In the genomic region with DNA sequence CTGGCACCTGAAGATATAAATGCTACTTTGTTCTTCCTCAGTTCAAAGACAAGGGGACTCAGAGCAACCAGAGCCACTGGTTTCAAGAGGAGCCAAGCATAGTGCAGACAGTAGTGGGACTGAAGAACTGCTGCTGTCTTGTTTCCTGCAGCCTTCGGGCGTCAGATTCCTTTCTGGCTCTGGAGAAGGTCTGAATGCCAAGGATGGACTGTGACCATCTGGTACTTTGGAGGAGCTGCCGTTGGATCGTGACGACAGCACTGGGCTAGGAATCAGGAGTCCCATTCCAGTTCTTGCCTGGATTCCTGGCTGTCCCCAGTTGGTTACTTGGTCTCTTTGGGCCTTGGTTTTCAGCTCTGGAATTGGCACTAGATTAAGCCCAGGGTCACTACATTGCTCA, we compare ENCODE assay signal across 8 mouse cellular contexts. TPM values are rescaled to one million over a fixed set of nuclear protein-coding genes. Genes with fewer than 3 reads are reported as not detected.
DNase-seq lines count a peak whose midpoint lies in the region; ATAC-seq and TF ChIP-seq lines count a peak whose summit lies in the region.
"Had no signal": no experiment of that assay in that cellular context is flagged by ENCODE, and none has a peak within 500 bp of the region (broad histone marks: within the 10 kb centered on the region; RNA-seq: fewer than 3 reads in every experiment).

No protein-coding gene starts in this region.

- H3K27ac ChIP-seq in layer of hippocampus, adult 2 months: no peak overlapping the region
- H3K27ac ChIP-seq in heart, embryonic 14.5 days (replicated peaks in 1 of 2; ENCODE audit: control insufficient read depth in 1 of 2, insufficient read depth in 1 of 2, low read depth in 2 of 2, low read length in 2 of 2): peak overlapping the region; percentile 1 to 50; a peak in 1 of 4 replicates
- no peak overlapping the region for H3K27ac ChIP-seq in midbrain, embryonic 15.5 days
- H3K27ac ChIP-seq: limb, embryonic 12.5 days had no signal

- no peak for ATAC-seq in heart, embryonic 14.5 days (ENCODE audit: insufficient number of reproducible peaks, insufficient read depth, low FRiP score, low read depth)
- no peak for ATAC-seq in midbrain, embryonic 15.5 days (replicated peaks)

- no peak overlapping the region for H3K9ac ChIP-seq in heart, embryonic 14.5 days (ENCODE audit: low read length)
- no peak overlapping the region for H3K9ac ChIP-seq in midbrain, embryonic 15.5 days
- H3K9ac ChIP-seq: limb, embryonic 12.5 days had no signal

- no peaks in the 10 kb centered on the region for H3K27me3 ChIP-seq in heart, embryonic 14.5 days (ENCODE audit: control insufficient read depth, insufficient read depth, low read length)
- no peaks in the 10 kb centered on the region for H3K27me3 ChIP-seq in midbrain, embryonic 15.5 days (replicated peaks)
- H3K27me3 ChIP-seq: limb, embryonic 12.5 days had no signal

- peak; percentile 23 for DNase-seq in layer of hippocampus, adult 2 months (ENCODE audit: low spot score in 2 of 2)
- DNase-seq in layer of hippocampus, adult 9-10 months (ENCODE audit: low spot score): no peak
- DNase-seq in cerebellum, adult 9-10 months: peak; percentile 98
- peak; percentile 59 for DNase-seq in lung, postnatal 25 days (ENCODE audit: low spot score)
- DNase-seq in thymus, postnatal 36 days: no peak

- no peak overlapping the region for H3K4me2 ChIP-seq in heart, embryonic 14.5 days (ENCODE audit: low read length)
- no peak overlapping the region for H3K4me2 ChIP-seq in midbrain, embryonic 15.5 days
- H3K4me2 ChIP-seq: limb, embryonic 12.5 days had no signal

- peaks cover 2 to 14% of the 10 kb centered on the region in 2 experiments; a peak in 3 of 4 replicates for H3K4me1 ChIP-seq in heart, embryonic 14.5 days (ENCODE audit: control insufficient read depth in 2 of 2, insufficient read depth in 2 of 2, low read length in 2 of 2)
- H3K4me1 ChIP-seq in midbrain, embryonic 15.5 days: no peaks in the 10 kb centered on the region
- H3K4me1 ChIP-seq: limb, embryonic 12.5 days had no signal

- H3K9me3 ChIP-seq in heart, embryonic 14.5 days (ENCODE audit: control insufficient read depth, low read length): no peaks in the 10 kb centered on the region
- H3K9me3 ChIP-seq in midbrain, embryonic 15.5 days: no peaks in the 10 kb centered on the region
- H3K9me3 ChIP-seq: limb, embryonic 12.5 days had no signal

- no peaks in the 10 kb centered on the region for H3K36me3 ChIP-seq in heart, embryonic 14.5 days (ENCODE audit: control insufficient read depth, insufficient read depth, low read length)
- no peaks in the 10 kb centered on the region for H3K36me3 ChIP-seq in midbrain, embryonic 15.5 days (replicated peaks)
- H3K36me3 ChIP-seq: limb, embryonic 12.5 days had no signal

- no peak for TF ChIP-seq CTCF in layer of hippocampus, adult 2 months (conservative IDR thresholded peaks at IDR 0.05)

- H3K4me3 ChIP-seq in layer of hippocampus, adult 2 months: no peak overlapping the region
- no peak overlapping the region for H3K4me3 ChIP-seq in heart, embryonic 14.5 days (ENCODE audit: control insufficient read depth in 1 of 2, insufficient read depth in 1 of 2, low read depth in 1 of 2, low read length in 2 of 2)
- no peak overlapping the region for H3K4me3 ChIP-seq in midbrain, embryonic 15.5 days
- H3K4me3 ChIP-seq: limb, embryonic 12.5 days had no signal

- WGBS in heart, embryonic 14.5 days: 19% methylated on average over 5 of the region's 5 CpGs
- WGBS in midbrain, embryonic 15.5 days: 82% methylated on average over 5 of the region's 5 CpGs

RNA-seq across cellular contexts. Expression of gene Usp47, which starts 11.2 kb away (rescaled TPM):
- 10 to 100 TPM; 65.3 to 66.9 TPM for total RNA-seq in layer of hippocampus, adult 2 months (2021)
- 77.7 and 79.5 TPM in 2 replicates for polyA plus RNA-seq in heart, embryonic 14.5 days (2014; fragmentation: Nextera tagmentation; extraction: Ambion mirVana)
- polyA plus RNA-seq in midbrain, embryonic 15.5 days (2015; fragmentation: Nextera tagmentation; extraction: Ambion mirVana): 78.6 and 82.5 TPM in 2 replicates

Comparison
In these comparisons a context has a peak if more than half of its experiments do, and no peak if none do; other contexts are left out.
1. DNase-seq: peak in layer of hippocampus, adult 2 months (2 of 2), cerebellum, adult 9-10 months (single experiment) and lung, postnatal 25 days (single experiment); none in layer of hippocampus, adult 9-10 months (single experiment) and thymus, postnatal 36 days (0 of 2).
2. H3K27ac ChIP-seq: peak in heart, embryonic 14.5 days (2 of 2); none in layer of hippocampus, adult 2 months (single experiment) and midbrain, embryonic 15.5 days (single experiment).